Mouse (Mus musculus) forebrain, embryonic 14.5 days (tissue): ENCODE results near the gene Mfsd4b1. TPM values are rescaled to one million over a fixed set of nuclear protein-coding genes. Genes with fewer than 3 reads are reported as not detected.

Experiments used
- ATAC-seq: fragments of 200-750 bp; cut with Nextera tagmentation; 2 replicates; pipeline ENCODE4 v1.8.0; 2017; ENCODE audit warnings: mild to moderate bottlenecking, moderate library complexity
- DNase-seq: peaks from one replicate; pipeline ENCODE4 v3.0.0-alpha.2; 2015; ENCODE audit warnings: low spot score
- H3K27ac ChIP-seq: fragments of 300-500 bp; sonication (generic); 2 replicates; pipeline ENCODE4 v1.5.1; 2014; ENCODE audit warnings: low read depth, mild to moderate bottlenecking, control low read depth, low read length, moderate library complexity
- H3K27me3 ChIP-seq: fragments of 300-500 bp; sonication (generic); replicated peaks from 2 replicates; pipeline ENCODE4 v1.6.1; 2014; ENCODE audit warnings: low read length, control low read depth, mixed read lengths; ENCODE audit not compliant: control insufficient read depth, insufficient read depth
- H3K36me3 ChIP-seq: fragments of 300-500 bp; sonication (generic); 2 replicates; pipeline ENCODE4 v1.6.1; 2014; ENCODE audit warnings: low read length, control low read depth; ENCODE audit not compliant: control insufficient read depth, insufficient read depth
- H3K4me1 ChIP-seq: fragments of 300-500 bp; sonication (generic); 2 replicates; pipeline ENCODE4 v1.6.1; 2014; ENCODE audit warnings: antibody characterized with exemption, low read length, control low read depth; ENCODE audit not compliant: control insufficient read depth, insufficient read depth
- H3K4me2 ChIP-seq: fragments of 300-500 bp; sonication (generic); 2 replicates; pipeline ENCODE4 v1.6.1; 2014; ENCODE audit warnings: mild to moderate bottlenecking, control low read depth, low read length
- H3K4me3 ChIP-seq: fragments of 300-500 bp; sonication (generic); 2 replicates; pipeline ENCODE4 v1.5.1; 2014; ENCODE audit warnings: low read depth, low read length, control low read depth
- H3K9ac ChIP-seq: fragments of 300-500 bp; sonication (generic); 2 replicates; pipeline ENCODE4 v1.6.1; 2014; ENCODE audit warnings: mild to moderate bottlenecking, low read length, control low read depth, moderate library complexity
- H3K9me3 ChIP-seq: fragments of 300-500 bp; sonication (generic); replicated peaks from 2 replicates; pipeline ENCODE4 v1.6.1; 2016; ENCODE audit warnings: low read length, control low read depth, mixed read lengths; ENCODE audit not compliant: control insufficient read depth
- WGBS: fragments of 180-500 bp; shearing (Covaris S2); extraction: QIAGEN DNeasy Blood & Tissue Kit; methylation state at CpG from one replicate; pipeline ENCODE4 v1.1.7; 2014; 5-methylcytosine and 5-hydroxymethylcytosine counted together
- polyA plus RNA-seq: library from polyadenylated mRNA; unstranded; fragments of >200 nt; fragmentation: Nextera tagmentation; extraction: Ambion mirVana; gene quantifications from 2 replicates; pipeline ENCODE4 v1.2.1, GENCODE M21; 2014

Gene Mfsd4b1
- polyA plus RNA-seq, 1 experiment from 2014 or later = 0.41 TPM

DNA sequence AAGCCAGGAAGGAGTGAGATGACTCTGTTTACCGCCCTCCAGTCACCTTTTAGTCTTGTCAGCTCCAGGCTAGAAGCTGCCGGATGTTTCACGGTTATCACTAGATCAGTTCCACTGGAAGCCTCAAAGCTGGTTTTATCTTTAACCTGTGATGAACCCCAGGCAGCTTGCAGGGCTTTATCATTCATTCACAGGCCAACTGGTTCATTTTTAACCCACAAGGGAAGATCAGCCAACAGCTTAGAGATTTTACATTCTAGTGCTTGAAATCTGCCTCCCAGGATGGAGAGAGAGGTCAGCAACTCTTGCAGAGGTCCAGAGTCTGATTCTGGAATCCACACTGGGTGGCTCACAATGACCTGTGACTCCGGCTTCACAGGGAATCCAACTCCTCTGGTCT, 33.9 kb downstream of the Mfsd4b1 start:
- Histone ChIP-seq H3K36me3 (no peaks in the 10 kb centered on the region), H3K27ac (no peak overlapping the region), H3K4me3 (no peak overlapping the region), H3K4me1 (no peaks in the 10 kb centered on the region), H3K9me3 (no peaks in the 10 kb centered on the region), H3K4me2 (no peak overlapping the region), H3K27me3 (no peaks in the 10 kb centered on the region), H3K9ac (no peak overlapping the region)
- DNase-seq = no peak
- 79% methylated on average over 4 of the region's 4 CpGs for WGBS
- ATAC-seq = no peak

GRCm38 (mm10) chr10:39986466-39986865, 38.6 kb downstream of the Mfsd4b1 start, which contains the start of gene Mfsd4b5:
TSS of gene Mfsd4b5 (minus strand) at chr10:39986646.
- Histone ChIP-seq H3K4me3 (no peak within 1 kb of the TSS), H3K4me2 (no peak within 1 kb of the TSS), H3K9ac (no peak within 1 kb of the TSS), H3K27me3 (no peaks in the 10 kb centered on the region), H3K9me3 (no peaks in the 10 kb centered on the region), H3K27ac (no peak within 1 kb of the TSS), H3K36me3 (no peaks in the 10 kb centered on the region), H3K4me1 (no peaks in the 10 kb centered on the region)
- DNase-seq = no peak
- ATAC-seq = no peak
- 92% methylated on average over 12 of the region's 12 CpGs for WGBS

GRCm38 (mm10) chr10:39982604-39983003, 42.5 kb downstream of the Mfsd4b1 start:
- ATAC-seq = no peak

GRCm38 (mm10) chr10:39978231-39978630, 46.8 kb downstream of the Mfsd4b1 start:
- Histone ChIP-seq H3K27ac (no peak overlapping the region), H3K4me1 (no peaks in the 10 kb centered on the region), H3K4me2 (no peak overlapping the region), H3K9ac (no peak overlapping the region), H3K36me3 (no peaks in the 10 kb centered on the region), H3K9me3 (0 out of 2 replicates have a peak, but pooled peaks cover 7% of the 10 kb centered on the region), H3K27me3 (no peaks in the 10 kb centered on the region), H3K4me3 (no peak overlapping the region)
- ATAC-seq (no peak), DNase-seq (no peak)
- 85% methylated on average over 1 of the region's 1 CpGs for WGBS

More at GRCm38 (mm10) chr10:39982604-39983003, 42.5 kb downstream of the Mfsd4b1 start:
- H3K9me3 ChIP-seq = 0 out of 2 replicates have a peak, but pooled peaks cover 7% of the 10 kb centered on the region
- H3K36me3 ChIP-seq = no peaks in the 10 kb centered on the region
- no peak overlapping the region for H3K27ac ChIP-seq
- no peaks in the 10 kb centered on the region for H3K27me3 ChIP-seq
- no peaks in the 10 kb centered on the region for H3K4me1 ChIP-seq
- H3K4me3 ChIP-seq = no peak overlapping the region
- no peak overlapping the region for H3K9ac ChIP-seq
- H3K4me2 ChIP-seq = no peak overlapping the region
- no peak for DNase-seq
- 77% methylated on average over 5 of the region's 5 CpGs for WGBS

GRCm38 (mm10) chr10:39977346-39977745, 47.7 kb downstream of the Mfsd4b1 start:
- Histone ChIP-seq H3K27ac (no peak overlapping the region), H3K4me2 (no peak overlapping the region), H3K27me3 (no peaks in the 10 kb centered on the region), H3K4me3 (no peak overlapping the region), H3K9me3 (0 out of 2 replicates have a peak, but pooled peaks cover 7% of the 10 kb centered on the region), H3K4me1 (no peaks in the 10 kb centered on the region), H3K36me3 (no peaks in the 10 kb centered on the region), H3K9ac (no peak overlapping the region)
- no peak for DNase-seq
- no peak for ATAC-seq
- 95% methylated on average over 4 of the region's 4 CpGs for WGBS

GRCm38 (mm10) chr10:39975771-39976170, 49.3 kb downstream of the Mfsd4b1 start:
- DNase-seq = no peak
- WGBS = 39% methylated on average over 2 of the region's 2 CpGs

GRCm38 (mm10) chr10:39974982-39975381, 50.1 kb downstream of the Mfsd4b1 start:
- no peak for DNase-seq
- WGBS = 71% methylated on average over 11 of the region's 11 CpGs
- ATAC-seq = no peak
- H3K9ac ChIP-seq = no peak overlapping the region
- H3K27me3 ChIP-seq = no peaks in the 10 kb centered on the region
- H3K9me3 ChIP-seq = 0 out of 2 replicates have a peak, but pooled peaks cover 7% of the 10 kb centered on the region
- no peak overlapping the region for H3K4me2 ChIP-seq
- H3K27ac ChIP-seq = no peak overlapping the region
- no peaks in the 10 kb centered on the region for H3K36me3 ChIP-seq
- H3K4me1 ChIP-seq = no peaks in the 10 kb centered on the region
- H3K4me3 ChIP-seq = no peak overlapping the region

More at GRCm38 (mm10) chr10:39975771-39976170, 49.3 kb downstream of the Mfsd4b1 start:
- Histone ChIP-seq H3K9ac (no peak overlapping the region), H3K36me3 (no peaks in the 10 kb centered on the region), H3K27ac (no peak overlapping the region), H3K9me3 (0 out of 2 replicates have a peak, but pooled peaks cover 7% of the 10 kb centered on the region), H3K4me3 (no peak overlapping the region), H3K4me1 (no peaks in the 10 kb centered on the region), H3K4me2 (no peak overlapping the region), H3K27me3 (no peaks in the 10 kb centered on the region)
- no peak for ATAC-seq

- no peak for DNase-seq
- Histone ChIP-seq H3K36me3 (no peaks in the 10 kb centered on the region), H3K27ac (no peak overlapping the region), H3K4me1 (no peaks in the 10 kb centered on the region), H3K9me3 (no peaks in the 10 kb centered on the region), H3K9ac (no peak overlapping the region), H3K4me3 (no peak overlapping the region), H3K4me2 (no peak overlapping the region), H3K27me3 (no peaks in the 10 kb centered on the region)
- WGBS = 87% methylated on average over 3 of the region's 3 CpGs
- ATAC-seq = no peak
These were observed 57.6 kb downstream of the Mfsd4b1 start for GRCm38 (mm10) chr10:39967512-39967911.

DNA sequence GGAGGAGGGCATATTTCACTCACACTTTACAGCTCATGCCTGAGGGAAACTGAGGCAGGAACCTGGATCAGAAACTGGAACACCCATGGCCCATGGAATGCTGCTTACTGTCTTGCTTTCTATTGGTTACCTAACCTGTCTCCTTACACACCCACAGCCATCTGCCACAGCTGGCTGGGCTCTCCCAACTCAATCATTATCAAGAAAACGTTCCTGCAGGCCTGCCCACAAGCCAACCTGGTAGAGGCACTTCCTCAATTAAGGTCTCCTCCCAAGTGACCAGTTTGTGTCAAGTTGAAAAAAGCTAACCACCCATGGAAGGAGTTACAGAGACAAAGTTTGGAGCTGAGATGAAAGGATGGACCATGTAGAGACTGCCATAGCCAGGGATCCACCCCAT, 63.2 kb downstream of the Mfsd4b1 start:
- no peak overlapping the region for H3K9ac ChIP-seq
- no peaks in the 10 kb centered on the region for H3K27me3 ChIP-seq
- H3K4me3 ChIP-seq = no peak overlapping the region
- H3K9me3 ChIP-seq = no peaks in the 10 kb centered on the region
- H3K4me1 ChIP-seq = 0 out of 2 replicates have a peak, but pooled peaks cover 3% of the 10 kb centered on the region
- H3K4me2 ChIP-seq = no peak overlapping the region
- DNase-seq (no peak), ATAC-seq (no peak)
- no peak overlapping the region for H3K27ac ChIP-seq
- no peaks in the 10 kb centered on the region for H3K36me3 ChIP-seq
- WGBS = 55% methylated on average over 1 of the region's 1 CpGs
